Mouse (Mus musculus): ENCODE measurements around the gene Elovl2.
"Not testable (repeated sequence)": the region's sequence is repeated elsewhere in the genome, so short reads cannot be mapped to it uniquely, and the experiment has no call there.

Elovl2 gene

GRCm38 (mm10) chr13:41233241-41233640, 13.0 kb upstream of the Elovl2 start:
- no peak for DNase-seq

- no peak for DNase-seq
These were observed 12.0 kb upstream of the Elovl2 start for GRCm38 (mm10) chr13:41232209-41232608.

GRCm38 (mm10) chr13:41231389-41231983, 11.3 kb upstream of the Elovl2 start:
- no peak for DNase-seq

GRCm38 (mm10) chr13:41230256-41230655, 10.1 kb upstream of the Elovl2 start:
- no peak for DNase-seq

- no peak for DNase-seq
These were observed 7.9 kb upstream of the Elovl2 start for GRCm38 (mm10) chr13:41228060-41228459.

GRCm38 (mm10) chr13:41226513-41226912, 6.3 kb upstream of the Elovl2 start:
- no peak for DNase-seq

GRCm38 (mm10) chr13:41219687-41220303, 410 bp downstream of the Elovl2 start:
- DNase-seq: no peak

- DNase-seq: no peak
These were observed 1.1 kb downstream of the Elovl2 start for GRCm38 (mm10) chr13:41219056-41219455.

- DNase-seq: no peak
These were observed 4.0 kb downstream of the Elovl2 start for GRCm38 (mm10) chr13:41216236-41216635.

- DNase-seq: no peak
These were observed 4.5 kb downstream of the Elovl2 start for GRCm38 (mm10) chr13:41215669-41216068.

GRCm38 (mm10) chr13:41212558-41213322, 7.5 kb downstream of the Elovl2 start:
- DNase-seq: no peak

GRCm38 (mm10) chr13:41211276-41211675, 8.9 kb downstream of the Elovl2 start:
- DNase-seq: no peak

GRCm38 (mm10) chr13:41206241-41206640, 14.0 kb downstream of the Elovl2 start:
- no peak for DNase-seq

- not testable (repeated sequence) for DNase-seq
These were observed 14.6 kb downstream of the Elovl2 start for GRCm38 (mm10) chr13:41205568-41205967.

GRCm38 (mm10) chr13:41203691-41204090, 16.5 kb downstream of the Elovl2 start:
- DNase-seq: no peak

- no peak for DNase-seq
These were observed 16.9 kb downstream of the Elovl2 start for GRCm38 (mm10) chr13:41203289-41203688.

GRCm38 (mm10) chr13:41200861-41201260, 19.3 kb downstream of the Elovl2 start:
- no peak for DNase-seq

GRCm38 (mm10) chr13:41195640-41196333, 24.4 kb downstream of the Elovl2 start:
- no peak for DNase-seq

GRCm38 (mm10) chr13:41187886-41188285, 32.3 kb downstream of the Elovl2 start:
- DNase-seq: no peak

- no peak for DNase-seq
These were observed 61.8 kb downstream of the Elovl2 start for GRCm38 (mm10) chr13:41158426-41158825.

GRCm38 (mm10) chr13:41153146-41153545, 67.1 kb downstream of the Elovl2 start:
- DNase-seq: no peak

- DNase-seq: peak; percentile 74
These were observed 73.9 kb downstream of the Elovl2 start for GRCm38 (mm10) chr13:41146271-41146670.

- DNase-seq: no peak
These were observed 74.7 kb downstream of the Elovl2 start for GRCm38 (mm10) chr13:41145433-41145970.

All from thymus, postnatal 4 days (tissue).